Mouse (Mus musculus) C2C12 (cell line): ENCODE results near the gene Peli2. TPM values are rescaled to one million over a fixed set of nuclear protein-coding genes. Genes with fewer than 3 reads are reported as not detected.

ENCODE experiments used
- H3K27me3 ChIP-seq: one replicate; pipeline ENCODE4 v1.6.1; 2011; ENCODE audit not compliant: control insufficient read depth, insufficient read depth, insufficient read length
- H3K36me3 ChIP-seq: one replicate; pipeline ENCODE4 v1.6.1; 2011; ENCODE audit not compliant: control insufficient read depth, insufficient read depth
- H3K4me3 ChIP-seq: one replicate; pipeline ENCODE4 v1.5.1; 2011; ENCODE audit warnings: mild to moderate bottlenecking, control low read depth; ENCODE audit not compliant: poor library complexity, insufficient read depth, severe bottlenecking
- H3K79me2 ChIP-seq: one replicate; pipeline ENCODE4 v1.6.1; 2011; ENCODE audit not compliant: control insufficient read depth, insufficient read depth
- H3K79me3 ChIP-seq: one replicate; pipeline ENCODE4 v1.6.1; 2011; ENCODE audit warnings: low read depth, control low read depth
- H3ac ChIP-seq: one replicate; pipeline ENCODE3; 2011; ENCODE audit warnings: low read depth; ENCODE audit not compliant: control insufficient read depth, insufficient read length
- CEBPB ChIP-seq: IDR thresholded peaks from one replicate; pipeline ENCODE4 v1.6.1; 2011; ENCODE audit warnings: low read depth, mild to moderate bottlenecking, control low read depth, moderate library complexity
- CTCF ChIP-seq: IDR thresholded peaks from one replicate; pipeline ENCODE4 v1.5.1; 2011; ENCODE audit not compliant: control insufficient read depth, insufficient read depth, insufficient read length
- FOSL1 ChIP-seq: IDR thresholded peaks from one replicate; pipeline ENCODE4 v1.8.0; 2011; ENCODE audit warnings: mild to moderate bottlenecking, low read length; ENCODE audit not compliant: poor library complexity, insufficient read depth, severe bottlenecking
- MAX ChIP-seq: IDR thresholded peaks from one replicate; pipeline ENCODE4 v1.6.1; 2011; ENCODE audit warnings: mild to moderate bottlenecking, control low read depth
- MYOD1 ChIP-seq: IDR thresholded peaks from one replicate; pipeline ENCODE4 v1.6.1; 2011; ENCODE audit warnings: low read depth; ENCODE audit not compliant: control insufficient read depth, insufficient read length
- MYOG ChIP-seq: IDR thresholded peaks from one replicate; pipeline ENCODE4 v1.6.1; 2011; ENCODE audit not compliant: control insufficient read depth, insufficient read length; ENCODE audit errors: extremely low read depth
- USF1 ChIP-seq: IDR thresholded peaks from one replicate; pipeline ENCODE4 v1.6.1; 2011; ENCODE audit warnings: low read depth, mild to moderate bottlenecking, control low read depth, moderate library complexity
- polyA plus RNA-seq: library from polyadenylated mRNA; unstranded; fragments of >200 nt; fragmentation: generic; extraction: Trizol; gene quantifications from one replicate; pipeline ENCODE4 v1.2.1, GENCODE M21; 2012; ENCODE audit warnings: missing spikeins

Gene Peli2
- polyA plus RNA-seq, 1 experiment = 13.9 TPM

- Histone ChIP-seq H3K36me3 (no peaks in the 10 kb centered on the region), H3K27me3 (no peaks in the 10 kb centered on the region), H3K79me3 (no peaks in the 10 kb centered on the region), H3K79me2 (no peaks in the 10 kb centered on the region), H3ac (no peak overlapping the region), H3K4me3 (no peak overlapping the region)
- no peak for TF ChIP-seq CEBPB
- TF ChIP-seq CTCF = no peak
- no peak for TF ChIP-seq FOSL1
- no peak for TF ChIP-seq MYOD1
- no peak for TF ChIP-seq USF1
- no peak for TF ChIP-seq MYOG
- TF ChIP-seq MAX = no peak
These were observed 85.0 kb downstream of the Peli2 start for GRCm38 (mm10) chr14:48205635-48206034.

DNA sequence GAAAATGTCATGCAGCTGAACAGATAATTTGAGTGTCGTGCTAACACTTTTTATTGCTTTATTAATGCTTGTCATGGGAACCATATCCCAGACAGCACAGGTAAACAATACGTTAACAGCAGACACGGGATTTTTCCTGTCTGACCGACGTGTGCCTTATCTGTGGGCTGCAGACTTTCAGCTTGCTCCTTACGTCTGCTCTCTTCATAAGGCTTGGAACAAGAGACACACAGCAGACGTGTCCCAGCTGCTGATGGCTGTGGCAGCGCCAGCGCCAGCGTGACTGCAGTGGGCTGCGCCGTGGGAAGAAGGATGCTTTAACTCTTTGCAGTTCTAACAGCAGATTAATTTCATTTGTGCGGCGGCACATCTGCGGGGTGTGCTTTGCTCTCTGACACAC is 86.5 kb downstream of the Peli2 start:
- no peak for TF ChIP-seq MYOG
- no peak for TF ChIP-seq FOSL1
- no peak for TF ChIP-seq MAX
- TF ChIP-seq MYOD1 = no peak
- TF ChIP-seq CEBPB = no peak
- TF ChIP-seq USF1 = no peak
- TF ChIP-seq CTCF = no peak
- Histone ChIP-seq H3K4me3 (no peak overlapping the region), H3K79me2 (no peaks in the 10 kb centered on the region), H3K27me3 (no peaks in the 10 kb centered on the region), H3K79me3 (no peaks in the 10 kb centered on the region), H3ac (no peak overlapping the region), H3K36me3 (no peaks in the 10 kb centered on the region)

- H3K4me3 ChIP-seq = no peak overlapping the region
- no peaks in the 10 kb centered on the region for H3K27me3 ChIP-seq
- H3K79me3 ChIP-seq = no peaks in the 10 kb centered on the region
- H3K79me2 ChIP-seq = no peaks in the 10 kb centered on the region
- no peaks in the 10 kb centered on the region for H3K36me3 ChIP-seq
- no peak overlapping the region for H3ac ChIP-seq
- no peak for TF ChIP-seq CTCF
- TF ChIP-seq MYOD1 = peak; percentile 15
These were observed 87.4 kb downstream of the Peli2 start for GRCm38 (mm10) chr14:48207746-48208640.

DNA sequence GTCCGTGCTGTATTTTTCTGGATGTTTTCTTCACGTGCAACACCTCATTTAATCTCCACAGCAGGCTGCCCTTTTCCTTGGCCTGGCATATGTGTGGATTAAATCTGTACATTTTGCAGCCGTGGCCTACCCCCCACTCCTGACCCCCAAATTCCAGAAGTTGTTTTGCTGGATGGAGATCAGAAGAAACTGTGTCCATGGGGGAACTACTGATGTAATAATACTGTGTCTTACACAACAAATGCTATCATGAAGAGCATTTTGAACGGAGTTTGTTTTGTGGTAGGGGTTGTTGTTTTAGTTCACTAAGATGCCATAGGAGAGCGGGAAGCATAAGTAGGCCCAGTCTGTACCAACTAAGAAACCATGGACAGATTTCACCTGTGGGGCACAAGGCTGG is 88.8 kb downstream of the Peli2 start:
- TF ChIP-seq MYOG (no peak), MAX (no peak), FOSL1 (no peak), CTCF (no peak), USF1 (no peak), MYOD1 (no peak), CEBPB (no peak)
- Histone ChIP-seq H3K36me3 (no peaks in the 10 kb centered on the region), H3K79me2 (no peaks in the 10 kb centered on the region), H3ac (no peak overlapping the region), H3K79me3 (no peaks in the 10 kb centered on the region), H3K27me3 (no peaks in the 10 kb centered on the region), H3K4me3 (no peak overlapping the region)

DNA sequence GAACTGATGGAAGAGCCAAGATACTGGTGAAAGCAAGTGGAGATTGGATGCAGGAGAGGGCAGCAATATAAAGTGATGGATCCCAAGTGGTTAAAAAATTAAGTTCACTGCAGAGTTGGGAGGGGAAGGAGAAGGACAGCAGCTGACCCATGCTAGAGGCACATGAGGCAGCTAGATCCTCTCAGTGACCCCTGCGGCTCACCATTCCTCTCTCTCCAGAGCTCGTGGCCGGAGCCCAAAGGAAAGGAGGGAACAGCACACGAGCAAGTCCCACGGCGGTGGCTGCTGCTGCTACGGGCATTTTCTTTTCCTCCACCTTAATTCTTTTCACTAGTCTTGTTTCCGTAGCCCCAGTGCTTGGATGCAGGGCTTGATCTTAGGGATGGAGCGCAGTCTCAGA is 89.5 kb downstream of the Peli2 start:
- H3ac ChIP-seq = no peak overlapping the region
- TF ChIP-seq MYOG (no peak), FOSL1 (no peak), MYOD1 (no peak), MAX (no peak), CTCF (no peak), CEBPB (no peak), USF1 (no peak)
- no peaks in the 10 kb centered on the region for H3K79me2 ChIP-seq
- no peak overlapping the region for H3K4me3 ChIP-seq
- H3K27me3 ChIP-seq = no peaks in the 10 kb centered on the region
- H3K79me3 ChIP-seq = no peaks in the 10 kb centered on the region
- H3K36me3 ChIP-seq = no peaks in the 10 kb centered on the region

DNA sequence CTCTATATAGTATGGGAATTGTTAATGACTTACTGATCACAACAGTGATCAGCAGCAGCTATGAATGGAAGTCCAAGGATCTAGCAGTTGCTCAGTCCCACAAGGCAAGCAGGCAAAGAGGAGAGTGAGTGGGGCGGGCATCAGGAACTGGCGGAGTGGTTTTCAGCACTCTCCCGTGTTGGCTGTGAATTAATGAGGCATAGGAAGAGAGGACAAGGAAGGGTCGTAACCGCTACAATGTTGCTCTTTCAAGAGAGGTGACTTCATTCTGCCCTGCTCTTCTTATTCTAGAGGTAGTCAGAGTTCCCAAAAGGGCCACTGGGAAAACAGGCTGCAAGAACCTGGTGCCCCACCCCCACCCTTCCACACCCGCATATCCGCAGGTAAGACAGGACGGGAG is 90.9 kb downstream of the Peli2 start:
- Histone ChIP-seq H3K79me3 (no peaks in the 10 kb centered on the region), H3K27me3 (no peaks in the 10 kb centered on the region), H3ac (no peak overlapping the region), H3K36me3 (no peaks in the 10 kb centered on the region), H3K4me3 (no peak overlapping the region), H3K79me2 (no peaks in the 10 kb centered on the region)
- TF ChIP-seq MYOD1 = no peak
- no peak for TF ChIP-seq FOSL1
- no peak for TF ChIP-seq USF1
- TF ChIP-seq CTCF = no peak
- no peak for TF ChIP-seq CEBPB
- no peak for TF ChIP-seq MYOG
- no peak for TF ChIP-seq MAX
